Mouse (Mus musculus): Measurements from ENCODE around the gene Flt1. TPM values are rescaled to one million over a fixed set of nuclear protein-coding genes. Genes with fewer than 3 reads are reported as not detected.

The Flt1 gene
- polyA plus RNA-seq, 1 experiment from 2014 or later, result 19.0 TPM

DNA sequence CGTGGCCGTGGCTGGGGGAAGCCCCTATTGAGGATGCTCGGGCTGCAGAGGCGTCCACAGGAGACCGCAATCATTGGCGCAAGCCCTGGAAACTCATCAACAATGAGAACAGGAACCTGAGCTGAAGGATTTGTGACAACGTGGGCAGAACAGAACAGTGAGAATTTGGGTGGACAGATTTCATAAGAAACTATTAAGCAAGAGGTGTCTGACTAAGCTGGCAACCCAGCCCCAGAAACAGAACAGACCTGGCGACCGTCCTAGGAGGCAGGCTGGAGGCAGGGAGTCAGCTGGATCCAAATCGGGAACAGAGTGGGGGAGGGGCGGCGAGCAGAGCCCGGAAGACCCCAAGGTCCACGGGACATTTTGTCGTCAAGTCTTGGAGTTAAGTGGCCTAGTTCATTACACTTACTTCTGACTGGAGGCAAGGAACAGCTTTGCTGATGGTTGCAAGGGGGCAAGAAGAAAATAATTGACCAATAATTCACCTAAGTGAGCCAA, 22.3 kb upstream of the Flt1 start:
- H3K9ac ChIP-seq, result no peak overlapping the region
- no peak for ATAC-seq (ENCODE audit: borderline replicate concordance, extremely low read depth, low FRiP score, low TSS enrichment)
- H3K36me3 ChIP-seq, result no peaks in the 10 kb centered on the region
- peaks cover 34% of the 10 kb centered on the region for H3K4me1 ChIP-seq
- H3K9me3 ChIP-seq, result no peaks in the 10 kb centered on the region
- H3K27me3 ChIP-seq, result peaks cover 14% of the 10 kb centered on the region
- H3K27ac ChIP-seq, result no peak overlapping the region
- WGBS, result 5% methylated on average over 15 of the region's 15 CpGs
- H3K4me2 ChIP-seq, result peak overlapping the region; percentile 38
- no peak overlapping the region for H3K4me3 ChIP-seq

DNA sequence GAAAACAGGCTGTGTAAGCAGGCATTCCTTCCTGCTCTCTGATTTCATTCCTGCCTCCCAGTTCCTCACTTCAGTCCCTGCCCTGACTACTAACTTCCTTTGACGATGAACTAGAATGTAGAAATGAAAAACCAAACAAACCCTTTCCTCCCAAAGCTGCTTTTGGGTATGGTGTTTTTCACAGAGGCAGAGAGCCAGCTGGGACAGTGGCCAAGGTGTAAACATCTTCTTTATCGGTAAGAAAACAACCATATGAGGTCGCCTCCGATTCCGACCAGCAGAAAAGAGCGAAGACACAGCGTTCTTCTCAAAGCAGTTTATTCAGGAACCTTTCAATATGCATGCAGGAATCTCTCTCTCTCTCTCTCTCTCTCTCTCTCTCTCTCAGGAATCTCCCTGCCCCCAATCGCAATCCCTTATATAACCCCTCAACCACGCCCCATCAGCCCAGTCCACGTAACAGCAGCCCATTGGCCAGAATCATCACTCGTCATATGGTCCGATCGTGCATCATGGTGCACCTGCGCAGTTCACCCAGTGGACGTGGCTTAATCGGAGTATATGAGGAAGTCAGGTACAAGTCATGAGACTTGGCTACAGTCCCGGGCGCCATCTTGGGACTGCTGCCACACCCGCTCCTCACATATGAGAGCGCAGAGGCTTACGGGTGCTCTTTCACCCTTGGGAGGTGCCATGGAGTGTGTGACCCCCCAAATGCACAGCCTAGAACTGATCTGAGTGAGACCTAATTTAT, 19.3 kb upstream of the Flt1 start:
- no peak overlapping the region for H3K4me2 ChIP-seq
- H3K4me1 ChIP-seq, result peaks cover 12% of the 10 kb centered on the region; the same call in 1 of the 2 replicates
- H3K9me3 ChIP-seq, result no peaks in the 10 kb centered on the region
- 73% methylated on average over 21 of the region's 21 CpGs for WGBS
- H3K4me3 ChIP-seq, result no peak overlapping the region
- no peaks in the 10 kb centered on the region; the same call in 1 of the 2 replicates for H3K27me3 ChIP-seq
- no peak overlapping the region for H3K27ac ChIP-seq
- no peaks in the 10 kb centered on the region for H3K36me3 ChIP-seq
- ATAC-seq (ENCODE audit: borderline replicate concordance, extremely low read depth, low FRiP score, low TSS enrichment), result no peak
- H3K9ac ChIP-seq, result no peak overlapping the region

DNA sequence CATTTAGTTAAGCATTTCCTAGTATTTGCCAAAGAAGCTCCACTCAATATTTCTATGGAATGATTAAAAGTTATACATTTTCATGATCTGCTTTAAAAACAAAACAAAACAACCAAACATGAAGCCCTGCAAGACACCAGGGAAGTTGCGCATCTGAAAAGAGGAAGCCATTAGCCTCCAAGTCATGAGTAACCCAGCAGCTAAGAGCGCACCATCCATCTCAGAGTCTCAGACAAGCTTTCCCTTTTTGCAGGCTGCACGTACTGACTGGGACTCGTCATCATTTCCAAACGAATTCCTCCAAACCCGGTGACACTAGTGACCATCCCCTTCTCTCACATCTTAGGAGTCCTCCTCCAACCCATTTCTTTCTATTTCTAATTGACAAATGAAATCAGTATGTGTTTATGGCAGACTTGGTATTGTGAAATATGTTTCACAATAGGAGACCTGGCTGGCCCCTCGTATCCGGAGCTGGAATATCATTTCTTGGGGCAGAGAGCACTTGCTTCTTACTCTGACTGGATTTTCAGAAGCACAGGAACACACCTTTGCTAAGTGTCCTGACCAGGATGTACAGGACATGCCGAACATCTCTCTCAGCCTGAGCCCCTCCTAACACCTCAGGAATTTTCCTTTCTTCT, 16.8 kb upstream of the Flt1 start:
- H3K4me3 ChIP-seq, result no peak overlapping the region
- H3K27me3 ChIP-seq, result no peaks in the 10 kb centered on the region
- no peak for ATAC-seq (ENCODE audit: borderline replicate concordance, extremely low read depth, low FRiP score, low TSS enrichment)
- no peaks in the 10 kb centered on the region for H3K9me3 ChIP-seq
- H3K36me3 ChIP-seq, result no peaks in the 10 kb centered on the region
- H3K27ac ChIP-seq, result no peak overlapping the region
- H3K4me1 ChIP-seq, result no peaks in the 10 kb centered on the region
- no peak overlapping the region for H3K4me2 ChIP-seq
- 64% methylated on average over 9 of the region's 9 CpGs for WGBS
- H3K9ac ChIP-seq, result no peak overlapping the region

DNA sequence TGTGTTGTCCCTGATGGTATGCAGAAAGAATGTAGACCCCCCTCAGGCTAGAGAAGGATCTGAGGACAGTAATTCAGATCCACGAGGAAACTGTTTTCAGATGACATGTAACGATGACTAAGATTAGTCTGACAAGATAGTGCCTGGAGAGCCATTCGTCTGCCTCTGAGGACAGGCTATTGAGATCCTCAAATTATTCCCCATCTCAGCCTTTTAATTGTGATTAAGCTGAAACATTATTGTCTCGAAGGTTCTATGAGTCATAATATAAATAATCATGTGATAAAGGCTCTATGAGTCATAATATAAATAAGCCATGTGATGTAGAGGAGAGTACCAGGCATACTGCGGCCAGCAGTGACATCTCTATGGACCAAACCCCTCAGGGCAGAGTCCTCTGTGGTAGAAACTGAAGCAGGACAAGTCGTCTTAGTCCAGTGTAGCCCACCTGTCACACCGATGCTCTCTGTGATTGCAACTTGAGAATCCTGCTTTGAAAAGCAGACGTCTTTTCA, 11.0 kb upstream of the Flt1 start:
- no peak overlapping the region for H3K27ac ChIP-seq
- no peaks in the 10 kb centered on the region for H3K9me3 ChIP-seq
- H3K27me3 ChIP-seq, result no peaks in the 10 kb centered on the region
- no peak overlapping the region for H3K4me2 ChIP-seq
- ATAC-seq (ENCODE audit: borderline replicate concordance, extremely low read depth, low FRiP score, low TSS enrichment), result no peak
- no peak overlapping the region for H3K4me3 ChIP-seq
- no peaks in the 10 kb centered on the region for H3K36me3 ChIP-seq
- 62% methylated on average over 8 of the region's 8 CpGs for WGBS
- no peaks in the 10 kb centered on the region for H3K4me1 ChIP-seq
- no peak overlapping the region for H3K9ac ChIP-seq

DNA sequence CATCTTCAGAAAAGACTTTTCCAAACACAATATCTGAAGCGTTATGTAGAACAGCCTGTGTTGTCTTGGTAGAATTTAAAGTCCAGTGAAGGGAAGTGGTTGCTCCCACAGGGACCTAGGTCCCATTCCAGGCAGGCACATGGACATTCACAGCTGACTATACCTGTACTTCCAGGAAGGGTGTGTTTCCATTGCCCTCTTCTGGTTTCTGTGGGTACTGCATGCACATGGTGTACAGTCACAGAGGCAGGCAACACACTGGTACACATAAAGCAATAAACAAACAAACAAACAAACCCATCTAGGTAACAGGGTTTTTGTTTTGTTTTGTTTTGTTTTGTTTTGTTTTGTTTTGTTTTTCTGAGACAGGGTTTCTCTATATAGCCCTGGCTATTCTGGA, 7.9 kb upstream of the Flt1 start:
- Histone ChIP-seq H3K9me3 (no peaks in the 10 kb centered on the region), H3K4me3 (no peak overlapping the region), H3K36me3 (no peaks in the 10 kb centered on the region), H3K9ac (no peak overlapping the region), H3K27ac (no peak overlapping the region), H3K4me1 (no peaks in the 10 kb centered on the region), H3K4me2 (no peak overlapping the region), H3K27me3 (peaks cover 10% of the 10 kb centered on the region)
- no peak for ATAC-seq (ENCODE audit: borderline replicate concordance, extremely low read depth, low FRiP score, low TSS enrichment)
- 80% methylated on average over 1 of the region's 1 CpGs for WGBS

DNA sequence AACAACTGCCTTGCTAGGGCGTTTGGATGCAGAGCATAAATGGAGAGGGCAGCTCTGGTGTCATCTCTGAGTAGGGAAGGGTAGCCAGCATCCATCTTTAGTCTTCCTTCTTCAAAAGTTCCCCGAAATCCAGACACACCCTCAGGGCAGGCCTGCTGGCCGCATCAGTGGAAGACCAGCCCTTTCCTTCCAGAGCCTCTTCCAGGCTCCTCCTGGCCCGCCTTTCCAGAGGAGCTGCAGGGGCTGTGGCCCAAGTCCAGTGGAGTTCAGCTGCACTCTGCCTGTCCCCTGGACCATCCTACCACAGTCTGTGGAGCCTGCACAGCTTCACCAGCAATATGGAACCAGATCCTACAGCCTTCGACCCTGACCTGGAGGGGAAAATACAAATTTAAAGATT, 7.1 kb upstream of the Flt1 start:
- no peaks in the 10 kb centered on the region for H3K9me3 ChIP-seq
- H3K4me1 ChIP-seq, result no peaks in the 10 kb centered on the region
- H3K4me2 ChIP-seq, result no peak overlapping the region
- H3K4me3 ChIP-seq, result no peak overlapping the region
- H3K9ac ChIP-seq, result no peak overlapping the region
- H3K27me3 ChIP-seq, result peaks cover 17% of the 10 kb centered on the region
- H3K27ac ChIP-seq, result no peak overlapping the region
- H3K36me3 ChIP-seq, result no peaks in the 10 kb centered on the region
- no peak for ATAC-seq (ENCODE audit: borderline replicate concordance, extremely low read depth, low FRiP score, low TSS enrichment)
- WGBS, result 72% methylated on average over 5 of the region's 5 CpGs

DNA sequence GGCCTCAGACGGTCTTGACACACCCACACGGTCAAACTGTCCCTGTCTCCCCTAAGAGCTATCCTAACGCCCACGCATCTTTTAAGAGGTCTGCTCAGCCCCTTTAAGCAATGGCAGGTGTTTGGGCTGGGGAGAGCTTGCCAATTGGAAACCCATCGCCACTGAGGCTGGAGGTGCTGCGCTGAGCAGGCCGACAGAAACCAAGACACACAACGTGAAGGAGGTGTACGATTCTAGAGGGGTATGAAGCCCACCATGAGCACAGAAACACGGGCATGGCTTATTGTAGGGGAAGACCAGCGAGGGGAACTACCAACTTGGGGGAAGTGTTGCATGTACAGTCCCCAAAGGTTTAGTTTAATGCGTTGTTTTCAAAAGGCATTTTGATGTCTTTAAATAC, 1.7 kb upstream of the Flt1 start:
- peaks cover 25% of the 10 kb centered on the region for H3K4me1 ChIP-seq
- peaks cover 70% of the 10 kb centered on the region for H3K27me3 ChIP-seq
- no peak overlapping the region for H3K9ac ChIP-seq
- H3K36me3 ChIP-seq, result no peaks in the 10 kb centered on the region
- 21% methylated on average over 12 of the region's 12 CpGs for WGBS
- H3K9me3 ChIP-seq, result no peaks in the 10 kb centered on the region
- no peak for ATAC-seq (ENCODE audit: borderline replicate concordance, extremely low read depth, low FRiP score, low TSS enrichment)
- no peak overlapping the region for H3K4me2 ChIP-seq
- H3K4me3 ChIP-seq, result no peak overlapping the region
- no peak overlapping the region for H3K27ac ChIP-seq

DNA sequence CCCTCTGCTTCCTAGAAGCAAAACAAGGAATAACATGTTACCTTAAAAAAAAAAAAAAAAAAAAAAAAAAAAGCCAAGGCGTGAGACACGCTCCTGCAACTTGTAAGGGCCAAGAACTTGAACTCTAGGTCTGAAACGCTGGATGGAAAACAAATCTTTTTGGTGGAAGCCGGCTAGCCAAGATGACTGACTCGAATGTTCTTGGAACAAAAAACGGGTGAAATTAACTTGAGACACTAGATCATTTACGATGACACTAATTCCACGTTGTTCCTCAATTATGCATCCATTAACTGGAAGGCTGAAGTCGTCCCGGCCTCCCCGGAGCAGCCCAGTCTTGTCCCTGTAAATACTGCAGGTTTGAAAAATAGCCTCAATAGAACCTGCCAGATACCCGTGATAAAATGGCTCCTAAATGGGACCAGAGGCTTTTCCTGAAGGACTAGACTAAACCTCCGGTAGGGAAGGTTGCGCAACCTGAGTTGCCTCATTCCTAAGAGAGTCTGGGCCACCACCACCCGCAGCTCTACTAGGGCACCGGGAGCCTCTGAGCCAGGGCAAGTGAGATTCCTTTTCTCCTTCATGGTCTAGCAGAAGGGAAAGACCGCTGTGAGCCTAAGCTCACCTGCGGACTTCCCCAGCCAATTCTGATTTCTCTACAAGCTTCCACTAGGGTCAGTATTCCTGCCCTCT, 1.0 kb upstream of the Flt1 start:
- no peaks in the 10 kb centered on the region for H3K36me3 ChIP-seq
- 4% methylated on average over 18 of the region's 18 CpGs for WGBS
- no peaks in the 10 kb centered on the region for H3K9me3 ChIP-seq
- H3K4me3 ChIP-seq, result peak overlapping the region; percentile 53
- H3K4me2 ChIP-seq, result peak overlapping the region; percentile 90
- ATAC-seq (ENCODE audit: borderline replicate concordance, extremely low read depth, low FRiP score, low TSS enrichment), result no peak
- H3K27ac ChIP-seq, result no peak overlapping the region
- no peak overlapping the region for H3K9ac ChIP-seq
- H3K4me1 ChIP-seq, result peaks cover 25% of the 10 kb centered on the region
- H3K27me3 ChIP-seq, result peaks cover 74% of the 10 kb centered on the region

DNA sequence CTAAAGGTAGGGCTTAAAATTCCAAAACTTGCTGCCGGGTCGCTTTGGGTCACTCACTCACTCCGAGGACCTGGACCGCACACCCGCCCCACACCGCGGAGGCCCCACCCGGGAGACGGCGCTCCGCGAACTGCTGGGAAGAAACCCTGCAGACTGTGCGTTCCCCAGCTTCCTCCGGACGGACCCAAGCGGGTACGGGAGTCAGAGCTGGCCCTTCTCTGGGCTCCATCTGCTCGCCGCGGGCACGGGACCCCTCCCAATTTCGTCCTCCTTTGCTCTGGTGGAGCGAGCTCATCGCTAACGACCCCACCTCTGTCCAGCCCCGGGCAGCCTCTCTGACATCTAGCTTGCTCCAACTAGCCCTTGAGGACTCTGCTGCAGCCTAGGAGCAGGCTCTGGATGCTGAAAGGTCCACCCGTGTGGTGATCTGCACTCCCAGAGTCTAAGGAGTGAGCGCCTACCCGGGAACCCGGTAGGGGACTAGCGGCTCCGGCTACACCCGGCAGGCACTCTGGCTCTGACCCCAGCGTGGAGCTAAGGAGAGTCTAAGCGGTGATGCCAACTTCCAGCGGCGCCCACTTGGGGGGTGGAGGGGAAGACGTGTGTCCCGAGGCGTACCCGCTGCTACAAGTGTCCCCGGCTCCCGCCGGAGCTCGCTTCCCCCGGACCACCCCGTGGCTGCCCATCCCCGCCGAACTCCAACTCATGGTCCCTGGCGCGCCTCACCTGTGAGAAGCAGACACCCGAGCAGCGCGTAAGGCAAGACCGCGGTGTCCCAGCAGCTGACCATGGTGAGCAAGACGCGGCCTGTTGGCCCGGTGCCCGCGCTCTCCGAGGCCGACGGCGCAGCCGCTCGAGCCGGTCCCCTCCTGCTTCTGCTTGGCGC, 623 bp downstream of the Flt1 start:
- peak; percentile 72 for ATAC-seq (ENCODE audit: borderline replicate concordance, extremely low read depth, low FRiP score, low TSS enrichment)
- Histone ChIP-seq H3K27me3 (peaks cover 91% of the 10 kb centered on the region), H3K4me1 (peaks cover 25% of the 10 kb centered on the region), H3K9ac (peak overlapping the region; percentile 49), H3K4me2 (peak overlapping the region; percentile 90), H3K27ac (peak overlapping the region; percentile 50; the same call in 1 of the 2 replicates), H3K9me3 (no peaks in the 10 kb centered on the region), H3K4me3 (peak overlapping the region; percentile 53), H3K36me3 (no peaks in the 10 kb centered on the region)
- WGBS, result under 1% methylated on average over 69 of the region's 69 CpGs

DNA sequence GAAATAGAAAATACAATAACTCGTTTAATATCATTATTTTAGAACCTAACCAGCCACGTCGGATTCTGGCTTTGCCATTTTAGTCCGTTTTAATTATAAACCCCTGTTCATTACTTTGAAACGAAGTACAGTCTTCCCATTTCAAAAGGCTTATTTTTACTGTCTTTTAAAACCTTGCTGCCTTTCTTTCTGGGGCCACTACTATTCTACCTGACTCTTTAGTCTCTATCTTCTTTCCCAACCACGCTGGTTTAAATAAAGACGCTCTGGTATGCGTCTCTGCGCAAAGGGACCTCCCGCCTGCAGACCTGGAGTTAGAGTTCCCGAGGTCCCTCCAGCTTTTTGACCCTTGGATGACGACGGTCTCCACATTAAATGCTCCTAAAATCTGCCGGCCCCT, 1.4 kb downstream of the Flt1 start:
- Histone ChIP-seq H3K4me1 (peaks cover 25% of the 10 kb centered on the region), H3K27me3 (peaks cover 89% of the 10 kb centered on the region), H3K4me2 (peak overlapping the region; percentile 90; the same call in 1 of the 2 replicates), H3K36me3 (no peaks in the 10 kb centered on the region), H3K27ac (no peak overlapping the region), H3K4me3 (peak overlapping the region; percentile 53), H3K9me3 (no peaks in the 10 kb centered on the region), H3K9ac (no peak overlapping the region)
- 2% methylated on average over 14 of the region's 14 CpGs for WGBS
- no peak for ATAC-seq (ENCODE audit: borderline replicate concordance, extremely low read depth, low FRiP score, low TSS enrichment)

DNA sequence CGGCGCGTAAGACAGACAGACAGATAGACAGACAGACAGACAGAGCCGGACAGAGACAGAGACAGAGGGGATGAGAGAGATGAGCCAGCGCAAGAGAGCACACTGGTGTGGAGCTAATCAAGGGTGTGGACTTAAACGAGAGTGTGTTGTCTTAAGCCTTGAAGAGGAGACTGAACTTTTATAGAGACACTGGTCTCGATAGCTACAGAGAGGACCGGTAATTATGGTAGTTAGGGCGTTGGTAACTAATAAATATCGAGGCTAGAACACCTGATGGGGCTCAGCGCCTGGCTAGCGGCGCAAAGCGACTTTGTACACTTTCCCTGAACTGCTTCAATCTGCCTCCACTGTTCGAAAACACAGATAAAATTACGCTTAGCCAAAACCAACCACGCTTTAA, 2.0 kb downstream of the Flt1 start:
- no peak overlapping the region for H3K27ac ChIP-seq
- peaks cover 83% of the 10 kb centered on the region for H3K27me3 ChIP-seq
- H3K4me3 ChIP-seq, result peak overlapping the region; percentile 53
- no peak overlapping the region for H3K9ac ChIP-seq
- H3K9me3 ChIP-seq, result no peaks in the 10 kb centered on the region
- no peak for ATAC-seq (ENCODE audit: borderline replicate concordance, extremely low read depth, low FRiP score, low TSS enrichment)
- WGBS, result 4% methylated on average over 17 of the region's 17 CpGs
- no peaks in the 10 kb centered on the region for H3K36me3 ChIP-seq
- peak overlapping the region; percentile 90 for H3K4me2 ChIP-seq
- peaks cover 25% of the 10 kb centered on the region for H3K4me1 ChIP-seq

Data from lung, embryonic 15.5 days (tissue).